31 mouse cellular contexts compared by ENCODE assay signal in genomic region chr19:32665243-32665642, GRCm38 (mm10).
"Had no signal": no experiment of that assay in that cellular context is flagged by ENCODE, and none has a peak within 500 bp of the region (broad histone marks: within the 10 kb centered on the region; RNA-seq: fewer than 3 reads in every experiment).

No protein-coding gene starts in this region.

- H3K4me3 ChIP-seq: limb, embryonic 10.5 days; limb, embryonic 12.5 days; limb, embryonic 13.5 days; limb, embryonic 15.5 days; liver, embryonic 12.5 days; liver, embryonic 13.5 days; liver, embryonic 15.5 days; lung, embryonic 15.5 days; megakaryocyte, embryonic 14.5 days; midbrain, embryonic 10.5 days; midbrain, embryonic 12.5 days; midbrain, embryonic 13.5 days; midbrain, embryonic 15.5 days; myocyte; neural tube, embryonic 12.5 days; neural tube, embryonic 13.5 days had no signal

- ATAC-seq: liver, embryonic 12.5 days; liver, postnatal 0 days; lung, postnatal 0 days; midbrain, embryonic 13.5 days; midbrain, embryonic 15.5 days; midbrain, embryonic 16.5 days had no signal

- H3K27ac ChIP-seq: limb, embryonic 10.5 days; limb, embryonic 12.5 days; limb, embryonic 13.5 days; limb, embryonic 15.5 days; liver, embryonic 12.5 days; liver, embryonic 13.5 days; liver, embryonic 14.5 days; liver, embryonic 15.5 days; lung, embryonic 15.5 days; macrophage; midbrain, embryonic 10.5 days; midbrain, embryonic 12.5 days; midbrain, embryonic 13.5 days; midbrain, embryonic 15.5 days; neural tube, embryonic 12.5 days; neural tube, embryonic 13.5 days had no signal

- DNase-seq: left cerebral cortex, postnatal 4 days; liver; liver, embryonic 13.5 days; liver, postnatal 0 days; lung, adult 18-20 months; lung, adult 2 months; lung, embryonic 14.5 days; lung, postnatal 10 days; lung, postnatal 14 days; lung, postnatal 36 days; lung, postnatal 4 days; midbrain, embryonic 14.5 days had no signal
